Mouse (Mus musculus): ENCODE measurements around the gene Tmub1. TPM values are rescaled to one million over a fixed set of nuclear protein-coding genes. Genes with fewer than 3 reads are reported as not detected.

Gene Tmub1
- total RNA-seq, 1 experiment from 2014 or later = 11.8 TPM

DNA sequence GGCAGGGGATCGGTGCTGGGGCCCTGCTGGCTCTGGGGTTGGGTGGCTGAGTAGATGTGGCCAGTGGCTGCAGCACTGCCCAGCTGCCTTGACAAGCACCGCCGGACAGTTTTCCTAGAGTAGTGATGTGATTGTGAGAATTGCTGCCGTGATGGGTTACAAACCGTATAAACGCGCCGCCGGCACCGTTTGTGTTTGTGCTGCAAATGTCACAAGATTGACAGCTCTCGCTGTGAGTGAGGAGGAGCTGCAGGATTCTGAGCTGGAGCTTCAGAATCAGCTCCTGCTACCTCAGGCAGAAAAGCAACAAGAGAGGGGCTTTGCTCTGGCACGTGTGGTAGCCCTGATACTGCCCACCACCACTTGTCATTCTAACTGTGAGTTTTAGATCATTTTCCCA is 19.1 kb upstream of the Tmub1 start:
- no peak for ATAC-seq (replicated peaks; ENCODE audit: insufficient number of reproducible peaks, low FRiP score, low TSS enrichment, poor library complexity, severe bottlenecking)

GRCm38 (mm10) chr5:24455613-24456012 is 8.0 kb upstream of the Tmub1 start:
- no peak for ATAC-seq (replicated peaks; ENCODE audit: insufficient number of reproducible peaks, low FRiP score, low TSS enrichment, poor library complexity, severe bottlenecking)

- ATAC-seq (replicated peaks; ENCODE audit: insufficient number of reproducible peaks, low FRiP score, low TSS enrichment, poor library complexity, severe bottlenecking) = no peak
Observed at GRCm38 (mm10) chr5:24455076-24455475, 7.4 kb upstream of the Tmub1 start.

DNA sequence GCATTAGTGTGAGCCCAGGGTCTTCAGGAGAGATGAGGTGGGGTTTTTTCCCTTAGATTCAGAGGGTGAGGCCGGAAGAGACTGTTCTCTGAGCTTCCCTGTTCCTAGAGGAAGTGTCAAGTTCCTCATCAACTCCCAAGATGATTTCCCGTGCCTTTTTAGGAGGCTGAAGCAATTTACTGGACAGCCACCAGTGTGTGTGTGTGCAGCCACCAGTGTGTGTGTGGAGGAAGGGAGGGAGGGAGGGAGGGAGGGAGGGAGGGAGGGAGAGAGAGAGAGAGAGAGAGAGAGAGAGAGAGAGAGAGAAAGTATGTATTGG is 6.3 kb upstream of the Tmub1 start:
- ATAC-seq (replicated peaks; ENCODE audit: insufficient number of reproducible peaks, low FRiP score, low TSS enrichment, poor library complexity, severe bottlenecking) = no peak

- ATAC-seq (replicated peaks; ENCODE audit: insufficient number of reproducible peaks, low FRiP score, low TSS enrichment, poor library complexity, severe bottlenecking) = no peak
Observed at GRCm38 (mm10) chr5:24453283-24453984, 5.8 kb upstream of the Tmub1 start.

GRCm38 (mm10) chr5:24452691-24453233 is 5.1 kb upstream of the Tmub1 start:
- ATAC-seq (replicated peaks; ENCODE audit: insufficient number of reproducible peaks, low FRiP score, low TSS enrichment, poor library complexity, severe bottlenecking) = no peak

DNA sequence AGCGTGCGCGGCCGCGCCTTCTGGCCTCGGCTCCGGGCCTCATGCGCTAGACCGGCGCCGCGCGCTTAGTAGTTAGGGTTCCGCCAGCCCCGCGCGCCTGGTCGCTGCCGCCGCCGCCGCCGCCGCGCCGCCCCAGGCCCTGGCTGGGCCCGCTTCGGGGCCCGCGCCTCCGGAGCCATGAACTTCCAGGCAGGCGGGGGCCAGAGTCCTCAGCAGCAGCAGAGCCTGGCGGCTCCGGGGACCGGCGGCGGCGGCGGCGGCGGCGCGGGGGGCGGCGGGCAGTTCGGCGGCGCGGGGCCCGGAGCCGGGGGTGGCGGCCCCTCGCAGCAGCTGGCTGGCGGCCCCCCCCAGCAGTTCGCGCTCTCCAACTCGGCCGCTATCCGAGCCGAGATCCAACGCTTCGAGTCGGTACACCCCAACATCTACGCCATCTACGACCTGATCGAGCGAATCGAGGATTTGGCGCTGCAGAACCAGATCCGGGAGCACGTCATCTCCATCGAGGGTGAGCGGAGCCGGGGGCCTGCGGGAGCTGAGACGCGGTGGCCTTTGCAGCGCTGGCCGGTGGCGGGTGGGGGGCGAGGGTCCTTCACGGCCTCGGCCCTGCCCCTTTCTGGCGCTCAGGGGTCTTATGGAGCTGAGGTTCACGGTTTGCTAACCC is 4.5 kb upstream of the Tmub1 start, which contains the start of gene Agap3:
TSS of gene Agap3 (plus strand) at position 148 of the 661 bp plus-strand sequence.
- no peak for ATAC-seq (replicated peaks; ENCODE audit: insufficient number of reproducible peaks, low FRiP score, low TSS enrichment, poor library complexity, severe bottlenecking)

GRCm38 (mm10) chr5:24451264-24452029 is 3.8 kb upstream of the Tmub1 start:
- peak; percentile 65 for ATAC-seq (replicated peaks; ENCODE audit: insufficient number of reproducible peaks, low FRiP score, low TSS enrichment, poor library complexity, severe bottlenecking)

DNA sequence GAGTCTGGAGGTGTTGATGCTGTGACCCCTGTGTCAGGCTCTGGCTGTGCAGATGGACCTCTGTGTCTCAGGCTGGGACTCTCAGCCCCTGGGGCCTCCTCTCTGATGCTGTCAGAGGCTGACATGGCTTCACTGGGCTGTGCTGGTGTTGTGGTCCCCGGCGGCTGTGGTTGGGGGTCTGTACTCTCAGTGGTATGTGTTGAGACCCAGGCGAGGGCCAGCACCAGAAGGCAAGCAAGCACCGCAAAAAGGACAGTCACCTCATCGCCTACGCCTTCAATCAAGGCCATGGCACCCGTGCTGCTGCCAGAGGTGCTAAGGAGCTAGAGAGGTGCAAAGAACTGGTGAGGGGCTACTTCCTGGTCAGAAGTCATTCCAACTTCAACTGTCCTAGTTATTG is 1.0 kb downstream of the Tmub1 start:
- ATAC-seq (replicated peaks; ENCODE audit: insufficient number of reproducible peaks, low FRiP score, low TSS enrichment, poor library complexity, severe bottlenecking) = no peak

DNA sequence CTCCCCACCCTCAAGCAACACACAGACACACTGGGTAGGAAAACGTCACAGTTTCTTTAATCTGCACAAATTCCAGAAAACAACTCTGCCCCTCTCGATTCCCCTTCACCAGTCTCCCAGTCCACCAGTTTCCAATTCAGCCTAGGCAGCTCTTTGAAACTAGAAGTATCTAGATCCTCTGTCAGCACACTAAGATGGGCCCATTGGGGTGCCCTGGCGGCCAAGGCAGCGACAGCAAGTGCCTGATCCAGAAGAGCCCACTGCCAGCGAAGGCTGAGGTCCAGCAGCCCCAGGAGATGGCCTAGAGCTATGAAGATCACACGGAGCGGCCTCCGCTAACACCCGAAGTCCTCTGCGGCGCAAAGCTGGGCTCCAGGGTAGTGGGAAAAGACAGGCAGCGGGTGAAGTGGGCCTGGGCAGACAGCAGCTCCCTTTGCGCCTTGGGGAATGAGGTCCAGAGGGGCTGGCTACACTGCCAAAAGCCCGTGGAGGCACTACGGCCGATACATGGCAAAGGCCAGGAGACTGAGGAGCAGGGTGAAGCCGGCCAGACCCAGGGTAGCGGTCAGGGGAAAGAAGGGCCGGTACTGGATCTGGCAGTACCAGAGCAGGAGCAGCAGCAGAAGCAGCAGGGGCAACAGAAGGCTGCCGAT is 2.1 kb downstream of the Tmub1 start:
- no peak for ATAC-seq (replicated peaks; ENCODE audit: insufficient number of reproducible peaks, low FRiP score, low TSS enrichment, poor library complexity, severe bottlenecking)

DNA sequence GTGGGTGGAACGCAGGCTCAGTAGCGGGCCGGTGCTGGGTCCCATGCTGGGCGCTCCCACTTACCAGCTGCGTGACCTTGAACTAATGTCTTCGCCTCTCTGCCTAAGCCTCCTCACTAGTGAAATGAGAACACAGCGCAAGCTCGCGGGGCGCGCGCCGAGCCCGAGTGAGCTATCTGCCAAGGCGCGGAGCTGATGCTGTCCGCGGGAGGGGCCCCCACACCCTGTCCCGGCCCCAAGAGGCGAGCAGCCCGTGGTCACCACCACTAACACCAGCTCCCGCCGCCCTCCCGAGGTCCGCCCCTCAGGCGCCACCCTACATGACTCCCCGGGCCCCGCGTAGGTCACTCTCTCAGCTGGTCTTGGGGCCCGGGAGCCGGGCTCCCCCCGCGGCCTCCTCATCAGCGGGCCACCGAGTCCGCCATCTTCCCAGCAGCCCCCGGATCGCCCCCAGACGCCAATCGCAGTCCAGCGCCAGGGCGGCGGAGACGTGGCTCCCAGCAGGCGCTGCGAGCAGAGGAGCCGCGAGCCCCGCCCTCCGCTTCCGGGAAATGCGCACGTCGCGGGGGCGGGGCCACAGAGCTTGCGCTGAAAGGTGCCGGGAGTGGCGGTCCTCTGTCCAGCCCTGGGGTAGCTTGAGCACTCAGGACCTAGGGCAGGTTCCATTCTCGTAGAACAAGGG is 2.8 kb downstream of the Tmub1 start, which contains the start of gene Fastk:
TSS of gene Fastk (minus strand) at position 542 of the 682 bp plus-strand sequence.
- ATAC-seq (replicated peaks; ENCODE audit: insufficient number of reproducible peaks, low FRiP score, low TSS enrichment, poor library complexity, severe bottlenecking) = peak; percentile 70

DNA sequence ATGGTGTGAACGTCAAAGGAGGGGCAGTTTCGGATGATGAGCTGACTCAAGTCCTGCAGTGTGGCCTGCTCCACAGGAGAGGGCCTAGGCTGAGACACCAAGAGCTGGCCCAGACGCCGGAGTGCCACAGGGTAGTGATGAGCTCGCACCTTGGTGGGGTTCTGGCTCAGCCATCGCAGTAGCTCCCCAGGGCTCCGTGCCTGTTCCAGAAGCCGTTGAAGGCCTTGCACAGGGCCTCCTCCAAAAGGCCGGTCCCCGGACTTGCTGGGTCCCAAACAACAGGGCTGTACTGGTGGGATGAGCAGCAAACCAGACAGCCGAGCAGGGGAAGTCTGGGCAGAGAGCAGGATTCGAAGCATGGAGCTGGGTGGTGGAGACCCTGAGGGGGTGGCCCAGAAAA is 3.7 kb downstream of the Tmub1 start:
- no peak for ATAC-seq (replicated peaks; ENCODE audit: insufficient number of reproducible peaks, low FRiP score, low TSS enrichment, poor library complexity, severe bottlenecking)

DNA sequence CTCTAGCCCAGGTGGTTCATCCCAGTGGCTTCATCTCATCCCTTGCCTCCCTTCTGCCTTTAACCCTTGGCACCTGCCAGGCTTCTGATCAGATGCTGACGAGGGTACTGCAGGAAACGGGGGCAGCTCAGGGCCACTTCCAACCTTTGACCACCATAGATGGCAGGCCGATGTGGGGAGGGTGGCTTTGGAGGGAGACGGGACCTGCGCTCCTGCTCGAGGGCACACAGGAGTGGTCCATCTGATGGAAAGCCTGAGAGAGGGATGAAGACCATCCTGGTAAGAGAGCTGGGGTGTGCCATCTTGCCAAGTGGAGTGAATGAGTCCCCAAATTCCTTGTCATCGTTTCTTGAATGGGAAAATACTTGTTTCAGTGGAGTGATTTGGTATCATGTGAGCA is 4.5 kb downstream of the Tmub1 start:
- ATAC-seq (replicated peaks; ENCODE audit: insufficient number of reproducible peaks, low FRiP score, low TSS enrichment, poor library complexity, severe bottlenecking) = no peak

DNA sequence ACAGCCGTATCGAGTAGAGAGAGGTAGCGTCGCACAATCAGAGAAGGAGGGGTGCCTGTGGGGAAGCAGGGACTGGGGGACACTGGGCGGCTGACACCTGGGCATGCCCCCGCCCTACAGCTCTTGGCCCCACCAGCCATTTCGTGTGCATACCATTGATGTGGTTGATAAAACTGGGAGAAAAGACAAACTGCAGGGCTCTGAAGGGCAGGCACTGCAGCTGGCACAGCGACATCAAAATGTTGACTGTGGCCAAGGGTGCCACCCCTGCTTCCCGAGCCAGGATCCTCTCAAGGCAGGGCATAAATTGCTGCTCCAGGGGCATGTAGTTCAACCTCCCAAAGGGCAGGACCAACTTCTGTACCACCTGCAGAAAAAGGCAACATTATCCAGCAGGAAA is 5.6 kb downstream of the Tmub1 start:
- ATAC-seq (replicated peaks; ENCODE audit: insufficient number of reproducible peaks, low FRiP score, low TSS enrichment, poor library complexity, severe bottlenecking) = no peak

GRCm38 (mm10) chr5:24441187-24441586 is 6.5 kb downstream of the Tmub1 start:
- ATAC-seq (replicated peaks; ENCODE audit: insufficient number of reproducible peaks, low FRiP score, low TSS enrichment, poor library complexity, severe bottlenecking) = no peak

DNA sequence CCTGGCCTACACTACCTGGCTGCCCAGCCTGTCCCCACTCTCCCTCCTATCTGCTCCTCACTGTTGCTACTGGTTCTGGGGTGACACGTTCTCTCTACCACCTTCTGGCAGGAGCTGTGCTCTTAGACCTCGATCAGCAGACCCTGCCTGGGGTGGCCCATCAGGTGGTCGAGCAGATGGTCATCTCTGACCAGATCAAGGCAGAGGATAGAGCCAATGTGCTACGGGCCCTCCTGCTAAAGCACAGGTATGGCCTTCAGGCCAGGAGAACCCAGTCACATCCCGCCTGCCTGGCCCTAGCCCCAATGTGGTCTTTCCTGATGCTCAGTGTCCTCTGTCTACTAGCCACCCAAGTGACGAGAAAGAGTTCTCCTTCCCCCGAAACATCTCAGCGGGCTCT is 13.7 kb downstream of the Tmub1 start:
- no peak for ATAC-seq (replicated peaks; ENCODE audit: insufficient number of reproducible peaks, low FRiP score, low TSS enrichment, poor library complexity, severe bottlenecking)

DNA sequence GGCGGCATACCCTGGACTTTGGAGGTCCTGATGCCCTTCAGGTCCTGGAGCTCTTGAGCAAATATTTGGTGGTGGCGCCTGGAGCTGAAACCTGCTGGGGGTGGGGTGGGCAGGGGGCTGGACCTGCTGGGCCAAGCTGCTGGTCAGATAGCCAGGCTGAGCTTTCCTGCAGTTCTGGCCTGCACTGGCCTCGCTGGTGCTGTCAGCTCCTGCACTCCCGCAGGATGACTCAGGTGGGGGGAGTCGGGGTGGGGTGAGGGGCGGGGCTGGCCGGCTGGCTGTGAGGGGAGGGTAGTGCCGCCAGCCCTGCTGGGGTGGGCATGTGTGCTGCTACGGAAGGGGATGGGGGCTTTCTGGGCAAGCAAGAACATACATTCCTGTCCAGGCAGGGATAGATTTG is 19.1 kb downstream of the Tmub1 start:
- no peak for ATAC-seq (replicated peaks; ENCODE audit: insufficient number of reproducible peaks, low FRiP score, low TSS enrichment, poor library complexity, severe bottlenecking)

DNA sequence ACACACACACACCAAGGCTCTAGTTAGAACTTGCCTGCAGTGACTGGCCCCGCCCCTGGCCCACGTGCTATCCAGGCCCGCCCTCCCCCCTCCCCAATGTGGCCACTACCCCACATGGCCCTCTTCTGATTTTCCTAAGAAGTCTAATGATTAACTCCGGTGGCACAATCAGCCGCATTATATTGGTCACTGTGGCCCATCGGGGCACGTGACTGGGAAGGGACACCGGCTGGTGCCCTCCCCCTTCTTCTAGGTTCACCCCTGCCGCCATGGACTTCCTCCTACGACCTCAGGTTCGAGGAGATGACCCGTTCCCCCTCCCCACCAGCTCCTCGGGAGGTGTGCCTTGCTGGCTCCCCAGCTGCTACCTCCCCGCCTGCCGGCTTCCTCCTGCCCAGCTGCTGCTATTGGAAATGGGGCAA is 19.7 kb downstream of the Tmub1 start:
- ATAC-seq (replicated peaks; ENCODE audit: insufficient number of reproducible peaks, low FRiP score, low TSS enrichment, poor library complexity, severe bottlenecking) = no peak

DNA sequence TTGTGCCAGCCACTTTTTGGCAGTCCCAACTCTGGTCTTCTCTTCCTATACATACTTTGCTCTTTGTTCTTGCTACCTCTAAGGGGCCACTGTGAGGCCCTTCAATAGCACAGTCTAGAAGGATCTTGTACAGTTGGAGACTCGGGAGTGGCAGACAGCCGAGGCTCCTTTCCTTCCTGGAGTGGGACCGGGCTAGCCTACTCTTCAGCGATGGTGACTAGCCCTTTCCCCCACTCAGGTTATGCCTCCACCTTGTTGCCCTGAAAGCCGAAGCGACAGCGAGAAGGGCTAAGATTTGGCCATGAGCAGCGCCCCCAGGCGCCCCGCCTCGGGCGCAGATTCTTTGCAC is 20.4 kb downstream of the Tmub1 start:
- ATAC-seq (replicated peaks; ENCODE audit: insufficient number of reproducible peaks, low FRiP score, low TSS enrichment, poor library complexity, severe bottlenecking) = no peak

Data from monocyte, adult 5-6 weeks (primary cell).